Mouse (Mus musculus) hindbrain, embryonic 13.5 days (tissue): ENCODE measurements at regions not wholly inside any gene's neighbourhood (a gene's known extent, or its start where the extent isn't known, plus 50 kb on each side); places are given as distances from the start of the nearest gene placed in this dataset.

Source experiments
- ATAC-seq: fragments of 200-750 bp; cut with Nextera tagmentation; 2 replicates; pipeline ENCODE4 v1.8.0; 2017; ENCODE audit warnings: moderate TSS enrichment; ENCODE audit not compliant: low FRiP score
- H3K27ac ChIP-seq: fragments of 300-500 bp; sonication (generic); 2 replicates; pipeline ENCODE4 v1.5.1; 2015; ENCODE audit warnings: inconsistent platforms, mild to moderate bottlenecking, moderate library complexity
- H3K27me3 ChIP-seq: fragments of 300-500 bp; sonication (generic); 2 replicates; pipeline ENCODE4 v1.6.1; 2015; ENCODE audit warnings: mild to moderate bottlenecking, inconsistent platforms
- H3K36me3 ChIP-seq: fragments of 300-500 bp; sonication (generic); 2 replicates; pipeline ENCODE4 v1.6.1; 2015; ENCODE audit warnings: mild to moderate bottlenecking, inconsistent platforms
- H3K4me1 ChIP-seq: fragments of 300-500 bp; sonication (generic); replicated peaks from 2 replicates; pipeline ENCODE4 v1.6.1; 2015; ENCODE audit warnings: inconsistent platforms
- H3K4me2 ChIP-seq: fragments of 300-500 bp; sonication (generic); 2 replicates; pipeline ENCODE4 v1.6.1; 2015; ENCODE audit warnings: inconsistent platforms, mild to moderate bottlenecking, moderate library complexity
- H3K4me3 ChIP-seq: fragments of 300-500 bp; sonication (generic); 2 replicates; pipeline ENCODE4 v1.5.1; 2015; ENCODE audit warnings: mild to moderate bottlenecking, inconsistent platforms
- H3K9ac ChIP-seq: fragments of 300-500 bp; sonication (generic); 2 replicates; pipeline ENCODE4 v1.6.1; 2015; ENCODE audit warnings: mild to moderate bottlenecking, inconsistent platforms
- H3K9me3 ChIP-seq: fragments of 300-500 bp; sonication (generic); 2 replicates; pipeline ENCODE4 v1.6.1; 2016; ENCODE audit warnings: inconsistent platforms
- WGBS: fragments of 180-500 bp; shearing (Covaris S2); methylation state at CpG from one replicate; pipeline ENCODE4 v1.1.7; 2015; 5-methylcytosine and 5-hydroxymethylcytosine counted together

- 78% methylated on average over 3 of the region's 3 CpGs for WGBS
- Histone ChIP-seq H3K4me3 (no peak overlapping the region), H3K36me3 (no peaks in the 10 kb centered on the region), H3K9ac (no peak overlapping the region), H3K4me2 (no peak overlapping the region), H3K27me3 (no peaks in the 10 kb centered on the region), H3K4me1 (no peaks in the 10 kb centered on the region), H3K27ac (no peak overlapping the region), H3K9me3 (no peaks in the 10 kb centered on the region)
- ATAC-seq, result no peak
Observed at GRCm38 (mm10) chr3:54504997-54505396, 144.1 kb downstream of the Postn start.

GRCm38 (mm10) chr3:54507575-54507974 lies 146.7 kb downstream of the Postn start:
- Histone ChIP-seq H3K9ac (no peak overlapping the region), H3K9me3 (no peaks in the 10 kb centered on the region), H3K27me3 (no peaks in the 10 kb centered on the region), H3K27ac (no peak overlapping the region), H3K4me3 (no peak overlapping the region), H3K4me1 (no peaks in the 10 kb centered on the region), H3K36me3 (no peaks in the 10 kb centered on the region), H3K4me2 (no peak overlapping the region)
- no peak for ATAC-seq
- WGBS, result 86% methylated on average over 1 of the region's 1 CpGs

- 73% methylated on average over 5 of the region's 5 CpGs for WGBS
- Histone ChIP-seq H3K27me3 (no peaks in the 10 kb centered on the region), H3K9me3 (no peaks in the 10 kb centered on the region), H3K4me2 (no peak overlapping the region), H3K4me1 (no peaks in the 10 kb centered on the region), H3K36me3 (no peaks in the 10 kb centered on the region), H3K9ac (no peak overlapping the region), H3K4me3 (no peak overlapping the region), H3K27ac (no peak overlapping the region)
- ATAC-seq, result no peak
Observed at GRCm38 (mm10) chr3:54508906-54509305, 148.0 kb downstream of the Postn start.

GRCm38 (mm10) chr3:54517251-54517650 lies 156.3 kb downstream of the Postn start:
- Histone ChIP-seq H3K4me3 (no peak overlapping the region), H3K27ac (no peak overlapping the region), H3K9me3 (no peaks in the 10 kb centered on the region; the same call in 1 of the 2 replicates), H3K4me1 (no peaks in the 10 kb centered on the region), H3K4me2 (no peak overlapping the region), H3K9ac (no peak overlapping the region), H3K27me3 (no peaks in the 10 kb centered on the region), H3K36me3 (no peaks in the 10 kb centered on the region)
- no peak for ATAC-seq
- WGBS, result 88% methylated on average over 3 of the region's 3 CpGs

- H3K36me3 ChIP-seq, result no peaks in the 10 kb centered on the region
- WGBS, result 92% methylated on average over 2 of the region's 2 CpGs
- H3K4me3 ChIP-seq, result no peak overlapping the region
- H3K9ac ChIP-seq, result no peak overlapping the region
- H3K4me1 ChIP-seq, result no peaks in the 10 kb centered on the region
- no peaks in the 10 kb centered on the region for H3K27me3 ChIP-seq
- ATAC-seq, result no peak
- H3K9me3 ChIP-seq, result 0 out of 2 replicates have a peak, but pooled peaks cover 6% of the 10 kb centered on the region
- no peak overlapping the region for H3K4me2 ChIP-seq
- no peak overlapping the region for H3K27ac ChIP-seq
Observed at GRCm38 (mm10) chr3:54522716-54523115, 161.8 kb downstream of the Postn start.

GRCm38 (mm10) chr3:54526618-54527017 lies 165.7 kb downstream of the Postn start:
- Histone ChIP-seq H3K9me3 (0 out of 2 replicates have a peak, but pooled peaks cover 6% of the 10 kb centered on the region), H3K4me1 (no peaks in the 10 kb centered on the region), H3K4me2 (no peak overlapping the region), H3K27ac (no peak overlapping the region), H3K9ac (no peak overlapping the region), H3K36me3 (no peaks in the 10 kb centered on the region), H3K27me3 (no peaks in the 10 kb centered on the region), H3K4me3 (no peak overlapping the region)
- WGBS, result 79% methylated on average over 4 of the region's 4 CpGs
- no peak for ATAC-seq

- Histone ChIP-seq H3K36me3 (no peaks in the 10 kb centered on the region), H3K9me3 (0 out of 2 replicates have a peak, but pooled peaks cover 6% of the 10 kb centered on the region), H3K4me3 (no peak overlapping the region), H3K4me2 (no peak overlapping the region), H3K4me1 (no peaks in the 10 kb centered on the region), H3K27me3 (no peaks in the 10 kb centered on the region), H3K9ac (no peak overlapping the region), H3K27ac (no peak overlapping the region)
- 81% methylated on average over 3 of the region's 3 CpGs for WGBS
- no peak for ATAC-seq
Observed at GRCm38 (mm10) chr3:54528292-54528691, 164.3 kb upstream of the Supt20 start.

- H3K4me3 ChIP-seq, result no peak overlapping the region
- no peaks in the 10 kb centered on the region for H3K4me1 ChIP-seq
- no peaks in the 10 kb centered on the region for H3K27me3 ChIP-seq
- 0 out of 2 replicates have a peak, but pooled peaks cover 6% of the 10 kb centered on the region for H3K9me3 ChIP-seq
- no peaks in the 10 kb centered on the region for H3K36me3 ChIP-seq
- ATAC-seq, result no peak
- no peak overlapping the region for H3K27ac ChIP-seq
- H3K4me2 ChIP-seq, result no peak overlapping the region
- WGBS, result 54% methylated on average over 6 of the region's 6 CpGs
- no peak overlapping the region for H3K9ac ChIP-seq
Observed at GRCm38 (mm10) chr3:54530251-54530650, 162.4 kb upstream of the Supt20 start.

GRCm38 (mm10) chr3:54535361-54535760 lies 157.2 kb upstream of the Supt20 start:
- Histone ChIP-seq H3K27me3 (no peaks in the 10 kb centered on the region), H3K4me3 (no peak overlapping the region), H3K36me3 (no peaks in the 10 kb centered on the region), H3K4me1 (no peaks in the 10 kb centered on the region), H3K27ac (no peak overlapping the region), H3K4me2 (no peak overlapping the region), H3K9me3 (no peaks in the 10 kb centered on the region), H3K9ac (no peak overlapping the region)
- ATAC-seq, result no peak
- WGBS, result 91% methylated on average over 7 of the region's 7 CpGs

- Histone ChIP-seq H3K4me3 (no peak overlapping the region), H3K27ac (no peak overlapping the region), H3K4me1 (no peaks in the 10 kb centered on the region), H3K4me2 (no peak overlapping the region), H3K9ac (no peak overlapping the region), H3K9me3 (0 out of 2 replicates have a peak, but pooled peaks cover 2% of the 10 kb centered on the region), H3K36me3 (no peaks in the 10 kb centered on the region), H3K27me3 (no peaks in the 10 kb centered on the region)
- no peak for ATAC-seq
- WGBS, result 65% methylated on average over 3 of the region's 3 CpGs
Observed at GRCm38 (mm10) chr3:54538055-54538454, 154.6 kb upstream of the Supt20 start.

GRCm38 (mm10) chr3:54540540-54541080 lies 152.0 kb upstream of the Supt20 start:
- H3K9me3 ChIP-seq, result 0 out of 2 replicates have a peak, but pooled peaks cover 2% of the 10 kb centered on the region
- no peaks in the 10 kb centered on the region for H3K4me1 ChIP-seq
- WGBS, result 75% methylated on average over 3 of the region's 3 CpGs
- no peaks in the 10 kb centered on the region for H3K27me3 ChIP-seq
- H3K4me2 ChIP-seq, result no peak overlapping the region
- ATAC-seq, result no peak
- no peak overlapping the region for H3K27ac ChIP-seq
- no peak overlapping the region for H3K4me3 ChIP-seq
- H3K9ac ChIP-seq, result no peak overlapping the region
- H3K36me3 ChIP-seq, result no peaks in the 10 kb centered on the region

- Histone ChIP-seq H3K36me3 (no peaks in the 10 kb centered on the region), H3K4me3 (no peak overlapping the region), H3K4me2 (no peak overlapping the region), H3K27ac (no peak overlapping the region), H3K9ac (no peak overlapping the region), H3K9me3 (0 out of 2 replicates have a peak, but pooled peaks cover 2% of the 10 kb centered on the region), H3K4me1 (no peaks in the 10 kb centered on the region), H3K27me3 (no peaks in the 10 kb centered on the region)
- no peak for ATAC-seq
- WGBS, result 94% methylated on average over 5 of the region's 5 CpGs
Observed at GRCm38 (mm10) chr3:54541389-54541788, 151.2 kb upstream of the Supt20 start.

- H3K4me3 ChIP-seq, result no peak overlapping the region
Observed at GRCm38 (mm10) chr3:54545393-54545792, 147.2 kb upstream of the Supt20 start.

More at GRCm38 (mm10) chr3:54545393-54545792, 147.2 kb upstream of the Supt20 start:
- Histone ChIP-seq H3K36me3 (no peaks in the 10 kb centered on the region), H3K27ac (no peak overlapping the region), H3K4me2 (no peak overlapping the region), H3K9me3 (0 out of 2 replicates have a peak, but pooled peaks cover 2% of the 10 kb centered on the region), H3K27me3 (no peaks in the 10 kb centered on the region), H3K9ac (no peak overlapping the region), H3K4me1 (no peaks in the 10 kb centered on the region)
- ATAC-seq, result no peak
